Mouse (Mus musculus): Measurements from ENCODE around the gene Timm9.
"Not testable (repeated sequence)": the region's sequence is repeated elsewhere in the genome, so short reads cannot be mapped to it uniquely, and the experiment has no call there.

The Timm9 gene

DNA sequence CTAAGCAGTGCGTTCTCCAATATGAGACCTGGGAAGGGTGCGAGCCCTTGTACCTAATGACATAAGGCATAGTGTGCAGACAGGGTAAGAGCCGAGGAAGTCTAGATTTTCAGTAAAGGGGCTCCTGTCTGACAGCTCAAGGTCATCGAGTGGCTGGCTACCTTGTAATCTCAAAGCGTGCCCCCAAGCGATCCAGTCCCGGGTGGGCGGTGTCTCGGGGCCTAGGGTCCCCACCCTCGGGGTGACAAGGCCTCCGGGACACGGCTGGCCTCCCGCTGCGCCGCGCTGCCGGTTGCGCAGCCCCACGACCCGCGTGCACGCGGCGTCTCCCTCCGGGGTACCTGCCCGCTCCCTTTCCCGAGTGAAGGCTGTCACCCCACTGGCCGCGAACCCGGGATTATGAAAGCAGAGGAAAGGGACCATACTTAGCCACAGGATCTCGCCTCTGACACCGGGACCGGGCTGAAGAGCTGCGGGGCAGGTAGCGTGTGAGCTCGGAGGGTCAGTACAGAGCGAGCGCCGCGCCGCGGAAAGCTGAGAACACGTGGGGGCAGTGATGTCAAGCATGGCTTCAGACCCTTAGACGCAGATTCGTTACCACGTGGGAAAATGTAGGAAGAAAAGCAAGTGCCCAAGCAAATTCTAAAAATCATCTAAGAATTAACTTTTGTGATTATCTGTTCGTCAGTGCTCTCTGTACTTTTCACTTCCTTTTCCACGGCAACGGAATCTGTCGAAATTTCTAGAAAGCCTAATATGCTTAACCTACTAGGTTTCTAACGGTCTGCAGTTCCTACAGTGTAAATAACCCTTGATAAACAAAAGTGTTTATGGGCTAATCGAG, at the start of gene Timm9, which contains the start of gene 2700049A03Rik:
TSS of gene Timm9 (minus strand) at position 555 of the 844 bp plus-strand sequence.
TSS of gene 2700049A03Rik (plus strand) at position 719 of the 844 bp plus-strand sequence.
- peak; percentile 90 for DNase-seq

DNA sequence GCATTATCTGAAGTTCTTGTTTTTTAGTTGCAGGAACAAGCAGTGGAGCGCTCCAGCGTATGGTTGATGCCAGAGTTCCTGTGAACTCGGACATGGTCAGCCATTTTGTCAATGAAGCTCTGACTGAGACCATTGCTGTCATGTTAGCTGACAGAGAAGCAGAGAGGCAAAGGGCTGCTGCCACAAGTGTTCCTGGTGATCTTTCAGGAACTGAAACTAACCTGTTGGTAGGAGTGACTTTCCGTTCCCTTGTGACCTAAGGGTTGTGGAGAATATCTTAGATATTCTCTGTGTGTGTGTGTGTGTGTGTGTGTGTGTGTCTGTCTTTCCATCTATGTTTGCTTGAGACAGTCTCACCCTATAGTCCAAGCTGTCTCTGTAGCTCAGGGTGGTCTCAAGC, 47.9 kb upstream of the Timm9 start:
- no peak for DNase-seq

DNA sequence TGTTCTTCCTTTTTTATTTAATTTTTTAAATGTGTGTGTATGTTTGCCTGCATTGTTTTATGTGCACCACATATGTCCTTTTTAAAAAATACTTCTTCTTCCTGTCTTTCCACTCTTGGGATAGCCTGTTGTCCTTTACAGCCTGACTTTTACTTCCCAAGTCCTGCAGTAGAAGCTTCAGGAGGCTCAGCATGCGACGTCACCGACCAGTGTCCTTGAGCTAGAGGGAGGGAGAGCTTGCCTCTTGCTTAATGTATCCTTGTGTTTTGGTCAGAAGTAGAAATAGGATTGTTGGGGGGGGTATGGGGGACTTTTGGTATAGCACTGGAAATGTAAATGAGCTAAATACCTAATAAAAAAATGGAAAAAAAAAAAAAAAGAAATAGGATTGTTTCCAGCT, 47.3 kb upstream of the Timm9 start:
- DNase-seq = no peak

DNA sequence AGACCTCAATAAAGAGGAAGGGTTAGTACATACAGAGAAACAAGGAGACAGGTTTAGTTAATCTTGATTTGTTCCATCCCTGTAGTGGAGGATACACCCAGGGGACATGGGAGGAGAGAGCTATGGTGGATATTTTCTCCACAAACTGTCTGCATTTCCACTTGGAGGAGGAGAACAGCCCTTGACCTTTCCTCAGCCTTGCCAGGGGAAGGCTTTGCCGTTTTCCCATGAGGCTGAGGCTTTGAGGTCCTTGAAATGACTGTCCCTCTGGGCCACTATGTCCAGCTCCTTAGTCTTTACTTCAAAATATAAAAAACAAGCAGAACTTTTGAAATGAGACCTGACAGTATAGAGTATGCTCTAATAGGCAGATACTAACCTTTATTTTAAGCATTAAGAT, 33.4 kb upstream of the Timm9 start:
- no peak for DNase-seq

DNA sequence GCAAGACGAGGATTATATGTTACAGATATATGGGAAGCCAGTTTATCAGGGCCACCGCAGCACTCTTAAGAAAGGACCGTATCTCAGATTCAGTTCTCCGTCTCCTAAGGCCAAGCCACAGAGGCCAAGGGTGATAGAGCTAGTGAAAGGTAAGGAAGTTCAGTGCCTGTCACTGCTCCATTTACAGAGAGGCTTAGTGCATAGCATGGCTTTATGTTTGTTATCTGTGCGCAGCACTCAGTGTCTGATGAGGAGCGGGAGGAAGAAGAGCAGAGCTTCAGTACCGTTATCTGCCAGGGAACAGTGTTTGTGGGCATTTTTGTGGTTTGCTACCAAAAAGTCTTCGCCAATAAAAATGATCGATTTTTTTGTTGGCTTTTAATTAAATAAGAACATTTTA, 27.9 kb upstream of the Timm9 start:
- DNase-seq = no peak

DNA sequence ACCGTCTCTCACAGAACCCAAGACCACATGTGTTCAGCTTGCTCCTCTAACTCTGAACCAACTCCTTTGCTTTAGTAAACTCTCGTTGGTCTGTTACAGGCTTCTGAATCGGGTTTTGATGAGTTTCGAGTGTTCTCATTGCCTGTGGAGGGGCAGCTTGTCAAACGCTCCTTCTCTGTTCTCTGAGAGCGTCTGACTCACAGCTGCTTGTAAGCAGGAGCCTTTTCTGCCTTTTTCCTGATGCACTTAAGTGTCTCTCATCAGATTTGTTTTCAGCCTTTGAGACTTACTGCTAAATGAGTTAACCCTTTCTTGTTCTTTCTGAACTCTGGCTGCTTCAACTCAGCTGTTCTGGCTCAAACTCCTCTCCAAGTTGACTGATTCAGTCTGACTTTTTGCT, 21.5 kb upstream of the Timm9 start:
- no peak for DNase-seq

DNA sequence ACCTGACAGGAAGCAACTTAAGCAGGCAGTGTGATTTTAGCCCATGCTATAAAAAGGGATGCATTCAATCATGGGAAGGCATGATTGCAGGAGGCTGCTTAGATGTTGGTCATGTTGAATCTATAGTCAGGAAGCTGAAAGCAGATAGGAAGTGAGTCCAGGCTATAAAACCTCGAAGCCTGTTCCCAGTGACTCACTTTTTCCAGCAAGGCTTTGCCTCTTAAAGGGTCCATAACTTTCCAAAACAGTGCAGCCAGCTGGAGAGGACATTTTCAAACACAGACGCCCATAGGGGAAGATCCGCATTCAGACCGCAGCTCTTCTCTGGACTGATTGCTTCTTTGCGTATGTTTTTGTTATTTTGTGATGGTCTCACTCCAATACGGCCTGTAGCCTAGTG, 18.5 kb upstream of the Timm9 start:
- no peak for DNase-seq

DNA sequence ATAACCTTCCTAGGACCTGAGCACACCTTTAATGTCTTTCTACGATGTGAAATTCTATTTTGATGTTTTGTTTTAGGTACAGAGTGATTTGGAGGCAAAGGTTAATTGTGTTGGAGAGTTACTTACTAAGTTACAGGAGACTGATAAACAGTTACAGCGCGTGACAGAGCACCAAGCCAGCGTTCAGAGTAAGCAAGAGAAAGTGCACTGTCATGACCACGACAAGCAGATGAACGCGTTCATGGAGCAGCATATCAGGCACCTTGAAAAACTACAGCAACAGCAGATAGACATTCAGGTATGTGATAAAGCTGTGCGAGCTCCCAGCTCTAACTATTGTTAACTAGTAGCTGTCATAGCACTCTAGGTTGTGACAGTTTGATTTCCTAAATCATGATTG, 13.7 kb upstream of the Timm9 start:
- DNase-seq = no peak

DNA sequence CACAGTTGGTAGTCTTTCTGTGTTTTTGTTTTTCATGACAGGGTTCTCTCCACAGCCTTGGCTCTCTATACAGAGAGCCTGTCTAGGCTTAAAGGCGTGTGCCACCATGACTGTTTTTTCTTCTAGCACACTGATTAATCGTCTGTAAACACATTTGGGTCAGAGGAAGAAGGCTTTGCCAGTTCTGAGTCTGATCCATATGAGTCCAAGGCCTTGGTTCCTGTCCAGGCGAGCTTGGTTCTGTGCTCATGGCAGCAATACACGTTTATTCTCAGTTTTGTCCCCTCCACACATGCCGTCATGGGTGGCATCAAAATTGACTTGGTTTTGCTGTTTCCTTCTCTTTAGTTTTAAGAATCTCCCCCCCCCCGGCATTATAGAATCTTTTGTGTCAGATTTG, 13.0 kb upstream of the Timm9 start:
- no peak for DNase-seq

DNA sequence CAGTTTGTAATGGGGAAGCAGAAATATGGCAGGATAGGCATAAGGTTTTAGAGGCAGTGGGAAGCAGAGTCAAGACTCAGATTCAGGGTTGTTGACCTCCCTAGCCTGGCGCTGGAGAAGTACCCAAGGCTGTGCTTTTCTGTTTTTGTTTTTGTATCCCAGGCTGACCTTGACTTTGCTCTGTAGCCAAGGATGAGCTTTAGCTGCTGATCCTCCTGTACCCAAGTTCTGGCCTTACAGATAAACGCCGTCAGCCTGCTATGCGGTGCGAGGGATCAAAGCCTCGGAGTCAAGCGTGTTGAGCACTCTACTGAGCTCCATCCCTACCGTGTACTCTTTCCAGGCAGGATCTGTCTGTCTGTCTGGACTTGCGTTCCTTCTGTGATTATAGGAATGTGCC, 12.3 kb upstream of the Timm9 start:
- DNase-seq = no peak

DNA sequence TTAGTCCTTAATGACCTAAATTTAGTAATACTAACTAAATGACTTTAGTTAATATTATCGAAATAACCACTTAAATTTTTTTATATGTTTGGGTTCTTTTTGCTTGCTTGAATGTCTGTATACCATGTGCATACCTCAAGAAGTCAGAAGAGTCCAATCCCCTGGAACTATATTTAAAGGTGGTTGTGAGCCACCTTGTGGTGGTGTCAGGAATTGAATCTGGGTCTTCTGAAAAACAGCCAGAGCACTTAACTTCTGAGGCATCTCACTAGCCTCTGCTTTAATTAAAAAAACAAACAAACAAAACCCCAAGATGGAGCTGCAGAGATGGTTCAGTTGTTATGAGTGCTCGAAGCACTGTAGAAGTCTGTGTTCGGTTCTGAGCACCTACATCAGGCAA, 11.2 kb upstream of the Timm9 start:
- peak; percentile 57 for DNase-seq

DNA sequence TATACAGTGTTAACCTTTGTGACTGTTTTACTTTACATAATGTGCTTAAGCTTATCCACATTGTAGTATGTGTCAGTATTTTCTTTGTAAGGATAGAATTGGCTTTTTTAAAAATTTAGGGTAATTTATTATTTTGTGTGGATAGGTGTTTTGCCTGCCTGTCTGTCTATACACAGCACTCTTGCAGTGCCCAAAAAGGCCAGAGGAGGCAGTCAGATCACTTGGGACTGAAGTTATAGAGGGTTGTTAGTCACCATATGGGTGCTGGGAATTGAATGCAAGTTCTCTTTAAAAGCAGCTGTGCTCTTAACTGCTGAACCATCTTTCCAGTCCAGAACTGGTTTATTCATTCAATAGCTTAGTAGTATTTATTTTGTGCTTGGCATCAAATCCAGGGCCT, 4.7 kb upstream of the Timm9 start:
- DNase-seq = no peak

DNA sequence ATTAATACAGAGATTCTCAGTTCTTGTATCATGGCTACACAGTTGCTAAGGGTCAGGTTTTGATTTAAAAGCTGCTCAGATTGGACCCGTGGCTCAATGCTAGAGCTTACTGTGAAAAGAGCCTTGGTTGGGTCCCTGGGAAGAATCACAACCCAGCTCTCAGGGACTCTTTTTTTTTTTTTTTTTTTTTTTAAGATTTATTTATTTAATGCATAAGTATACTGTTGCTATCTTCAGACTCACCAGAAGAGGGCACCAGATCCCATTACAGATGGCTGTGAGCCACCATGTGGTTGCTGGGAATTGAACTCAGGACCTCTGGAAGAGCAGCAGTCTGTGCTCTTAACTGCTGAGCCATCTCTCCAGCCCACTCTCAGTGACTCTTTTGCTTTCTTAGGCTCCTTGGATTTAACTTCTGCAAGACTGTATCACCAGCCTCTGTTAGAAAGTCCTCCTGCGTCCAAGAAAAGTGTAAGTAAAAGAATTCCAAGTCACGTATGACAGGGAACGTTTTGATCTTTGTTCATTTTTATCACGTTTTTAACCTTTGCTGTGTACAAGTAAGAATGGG, 2.9 kb upstream of the Timm9 start:
- no peak for DNase-seq

DNA sequence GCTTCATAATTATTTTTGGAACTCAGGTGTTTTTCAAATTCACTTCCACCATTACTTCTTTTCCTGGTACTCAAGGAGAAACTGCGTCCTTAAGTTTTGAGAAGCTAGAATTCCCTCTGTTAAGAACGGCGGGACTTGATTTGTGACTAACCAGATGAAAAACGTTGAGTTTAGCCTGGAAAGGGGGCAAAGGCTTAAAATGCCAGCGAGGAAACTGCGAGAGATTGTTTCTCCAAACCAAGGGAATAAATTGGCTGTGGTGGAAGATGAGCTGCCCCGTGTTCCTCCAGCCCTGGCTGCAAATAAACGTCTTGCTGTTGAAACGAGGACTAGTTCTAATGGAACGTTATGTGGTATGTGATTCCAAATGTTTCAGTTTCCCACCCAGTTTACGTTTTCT, 1.2 kb upstream of the Timm9 start:
- peak; percentile 5 for DNase-seq

DNA sequence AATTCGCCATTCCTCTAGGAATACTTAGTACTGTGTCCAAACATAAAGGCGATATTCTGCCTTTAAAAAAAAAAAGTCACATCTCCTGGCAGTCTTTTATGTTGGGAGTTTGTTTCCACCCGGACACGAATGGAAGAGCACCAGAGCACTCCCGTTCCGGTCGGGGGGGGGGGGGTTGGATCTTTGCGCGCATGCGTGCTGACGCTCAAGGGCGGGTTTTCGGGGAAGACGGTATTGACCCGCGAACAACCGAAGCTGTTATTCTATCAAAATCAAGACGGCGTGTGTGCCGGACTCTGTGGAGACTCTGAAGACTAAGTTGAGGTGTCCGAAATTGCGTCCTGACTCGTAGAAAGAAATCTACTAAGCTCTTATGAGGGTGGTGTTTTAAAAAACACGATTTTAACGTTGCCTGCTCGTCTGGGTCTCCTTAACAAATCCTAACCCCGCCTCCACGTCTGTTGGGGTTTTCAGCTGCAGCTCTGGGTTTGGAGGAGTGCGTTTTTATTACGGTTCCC, 549 bp upstream of the Timm9 start:
- DNase-seq = peak; percentile 93

DNA sequence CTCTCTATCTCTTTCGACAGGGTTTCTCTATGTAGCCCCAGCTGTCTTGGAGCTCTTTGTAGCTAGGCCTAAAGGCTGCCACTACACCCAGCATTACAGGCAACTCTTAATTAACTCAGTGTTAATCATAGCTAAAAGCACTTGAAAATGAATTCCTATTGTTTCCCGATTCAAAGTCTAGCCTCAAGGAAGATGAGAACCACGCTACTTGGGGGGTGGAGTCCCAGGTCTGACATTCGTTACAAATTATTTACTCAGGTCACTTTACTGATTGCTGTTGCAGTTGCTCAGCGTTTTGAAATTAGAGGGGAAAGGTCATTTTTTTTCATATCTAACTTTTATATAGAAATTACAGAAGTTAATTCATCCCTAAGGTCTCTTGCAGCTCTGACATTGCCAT, 903 bp downstream of the Timm9 start:
- no peak for DNase-seq

DNA sequence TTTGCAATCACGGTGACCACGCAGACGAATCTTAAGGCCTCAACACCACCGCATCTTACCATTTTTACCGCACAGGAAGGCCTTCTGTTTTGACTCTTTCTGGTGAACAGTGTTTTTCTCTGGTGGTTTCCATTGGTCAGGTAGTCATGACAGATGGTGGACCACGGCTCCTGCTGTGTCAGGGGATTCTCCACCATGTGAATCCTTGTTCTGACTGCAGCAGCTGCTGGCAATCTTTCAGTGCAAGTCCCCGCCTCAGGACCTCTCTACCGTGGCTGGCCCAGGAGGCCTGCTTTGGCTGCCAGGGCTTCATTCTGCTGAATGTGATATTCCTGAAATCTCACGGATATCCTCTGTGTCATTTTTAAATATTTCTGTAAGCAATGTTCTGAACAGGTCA, 13.2 kb downstream of the Timm9 start:
- no peak for DNase-seq

DNA sequence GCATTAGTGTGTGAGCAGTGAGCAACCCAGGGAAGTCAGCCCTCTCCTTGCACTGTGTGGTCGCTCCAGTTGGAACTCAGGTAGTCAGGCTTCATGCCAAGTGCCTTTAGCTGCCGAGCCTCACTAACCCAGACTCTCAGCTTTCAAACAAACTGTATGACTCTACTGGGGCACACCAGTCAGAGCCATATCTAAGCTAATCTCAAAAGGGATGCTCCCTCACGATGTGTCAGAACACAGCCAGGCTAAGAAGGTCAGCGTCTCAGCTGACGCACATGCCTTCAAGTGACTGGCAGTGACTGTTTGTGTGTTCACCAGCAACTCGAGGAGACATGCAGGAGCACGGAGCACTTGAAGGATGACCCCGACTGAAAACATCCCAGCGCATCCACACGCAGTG, 13.8 kb downstream of the Timm9 start:
- DNase-seq = no peak

DNA sequence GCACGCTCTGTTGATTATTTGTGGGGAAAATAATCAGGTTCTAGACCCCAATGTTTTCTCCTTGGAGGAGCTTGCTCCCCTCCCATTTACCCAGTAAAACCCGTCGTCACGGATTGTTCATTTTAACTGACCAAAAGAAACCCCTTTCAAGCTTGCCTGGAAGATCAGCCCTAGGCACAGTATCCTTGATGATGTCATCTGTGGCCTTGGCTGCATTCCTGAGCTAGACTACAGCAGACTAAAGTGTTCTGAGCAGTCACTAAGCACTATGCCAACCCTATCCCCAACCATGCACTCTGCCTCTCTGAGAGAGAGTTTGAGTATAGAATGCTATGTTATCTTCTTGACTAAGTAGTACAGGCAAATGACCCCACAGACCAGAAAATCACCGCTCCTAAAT, 20.1 kb downstream of the Timm9 start:
- no peak for DNase-seq

DNA sequence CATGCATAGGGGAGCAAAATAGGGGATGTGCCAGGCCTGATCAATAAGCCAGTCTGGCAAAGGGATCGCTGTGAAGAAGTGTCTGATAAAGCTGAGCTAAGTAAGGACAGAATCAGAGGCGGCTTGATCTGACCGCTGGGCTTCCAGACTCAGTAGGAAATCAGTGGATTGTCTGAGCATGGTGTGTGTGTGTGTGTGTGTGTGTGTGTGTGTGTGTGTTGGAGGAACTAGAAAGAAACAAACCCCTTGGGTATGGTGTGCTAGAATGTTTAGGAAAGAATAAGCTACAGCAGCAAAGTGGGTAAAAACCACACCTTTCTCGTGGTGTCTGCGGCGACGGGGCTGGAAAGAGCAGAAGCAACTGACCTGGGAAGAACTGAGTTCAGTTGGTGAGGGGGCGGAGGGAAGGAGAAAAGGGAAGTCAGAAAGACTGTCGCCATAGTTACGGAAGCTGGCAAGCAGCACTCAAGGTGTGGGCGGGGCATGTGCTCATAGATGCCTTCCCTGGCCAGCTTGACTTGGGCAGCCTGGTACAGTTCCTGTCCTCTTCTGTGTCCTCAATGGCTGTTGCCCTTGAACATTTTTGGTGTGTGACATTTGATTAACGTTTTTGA, 22.7 kb downstream of the Timm9 start:
- DNase-seq = peak; percentile 71

DNA sequence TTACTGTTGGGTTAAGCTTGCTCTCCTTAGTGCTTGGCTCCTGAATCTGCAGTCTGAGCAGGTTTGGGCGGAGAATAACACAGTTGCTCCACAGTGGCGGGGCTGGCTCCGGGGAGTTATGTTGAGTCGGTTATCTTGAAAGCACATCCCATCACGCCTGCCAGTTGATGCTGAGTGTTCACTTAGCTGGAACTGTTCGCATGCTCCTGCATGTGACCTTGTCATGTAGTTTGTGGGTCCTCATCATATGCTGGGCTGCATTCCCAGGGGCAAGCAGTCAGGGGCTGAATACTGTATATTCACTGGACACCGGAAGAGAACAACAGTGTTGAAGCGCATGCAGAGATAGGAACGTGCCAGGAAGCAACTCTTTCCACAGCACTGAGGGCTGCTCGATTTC, 23.4 kb downstream of the Timm9 start:
- DNase-seq = no peak

DNA sequence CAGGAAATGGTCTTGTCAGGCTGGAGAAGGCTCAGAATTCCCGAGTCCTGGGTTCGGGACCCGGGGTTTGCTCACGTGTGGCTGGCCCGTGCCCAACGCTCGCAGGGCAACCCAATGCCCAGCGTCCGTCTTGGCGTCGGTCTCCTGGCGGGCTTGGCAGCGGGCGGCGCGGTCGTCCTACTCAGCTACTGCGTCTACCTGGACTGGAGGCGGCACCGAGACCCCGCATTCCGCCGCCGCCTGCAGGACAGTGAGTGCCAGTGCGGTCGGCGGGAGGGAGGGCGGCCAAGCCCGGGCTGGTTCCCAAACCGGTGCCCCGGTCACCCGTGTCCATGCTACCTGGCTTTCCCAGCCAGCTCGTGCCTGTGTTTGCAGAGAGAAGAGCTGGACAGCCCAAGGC, 25.2 kb downstream of the Timm9 start, which contains the start of gene Tomm20l:
TSS of gene Tomm20l (plus strand) at position 98 of the 400 bp plus-strand sequence.
- peak; percentile 65 for DNase-seq

DNA sequence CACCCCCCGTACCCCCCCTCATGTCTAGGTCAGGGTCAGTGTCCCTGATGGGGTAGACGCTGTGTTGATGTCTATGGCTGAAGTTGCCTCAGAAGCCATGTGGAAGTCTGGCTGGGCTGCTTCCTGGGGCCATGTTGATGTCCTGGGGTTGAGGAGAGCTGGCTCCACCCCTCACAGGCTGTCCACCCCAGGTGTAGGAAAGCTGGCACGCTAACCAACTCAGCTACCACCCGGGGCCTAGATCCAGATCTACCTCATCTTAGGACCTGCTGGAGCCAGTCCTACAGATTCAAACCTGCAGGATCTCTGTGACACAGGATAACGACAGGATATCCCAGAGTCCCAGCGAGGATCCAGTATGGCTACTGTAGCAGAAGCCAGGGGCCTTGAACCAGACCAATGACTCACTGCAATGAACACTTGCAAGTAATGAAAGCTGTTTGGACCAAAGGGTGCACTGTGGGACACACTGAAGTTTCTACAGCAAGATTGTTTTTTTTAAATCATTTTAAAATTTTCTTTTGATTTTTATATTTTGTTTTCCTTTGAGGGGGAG, 29.2 kb downstream of the Timm9 start:
- no peak for DNase-seq

DNA sequence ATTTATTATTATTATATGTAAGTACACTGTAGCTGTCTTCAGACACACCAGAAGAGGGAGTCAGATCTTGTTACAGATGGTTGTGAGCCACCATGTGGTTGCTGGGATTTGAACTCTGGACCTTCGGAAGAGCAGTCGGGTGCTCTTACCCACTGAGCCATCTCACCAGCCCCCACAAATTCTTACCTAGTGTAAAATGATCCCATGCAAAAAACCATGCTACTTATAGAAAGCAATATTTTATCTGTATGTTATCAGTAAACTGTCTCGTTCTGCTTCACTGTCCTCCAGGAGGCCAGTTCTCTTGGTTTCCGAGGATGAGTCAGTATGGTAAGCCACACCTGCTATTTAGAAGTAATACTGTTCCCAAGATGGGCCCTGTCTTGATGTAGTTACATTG, 32.2 kb downstream of the Timm9 start:
- not testable (repeated sequence) for DNase-seq

Data from embryo, embryonic 11 days (tissue).